Mouse (Mus musculus) right cerebral cortex, postnatal 10 days (tissue): ENCODE results near the gene Fus.
"Not testable (repeated sequence)": the region's sequence is repeated elsewhere in the genome, so short reads cannot be mapped to it uniquely, and the experiment has no call there.

Source experiments
- DNase-seq, 2 experiments: peaks; one replicate each; pipeline ENCODE4 v3.0.0; 2021; ENCODE audit warnings: low spot score in 2 of 2

Gene Fus

GRCm38 (mm10) chr7:127967004-127967921, at the start of gene Fus:
TSS of gene Fus (plus strand) at chr7:127967457.
- DNase-seq = peak; percentile 95

DNA sequence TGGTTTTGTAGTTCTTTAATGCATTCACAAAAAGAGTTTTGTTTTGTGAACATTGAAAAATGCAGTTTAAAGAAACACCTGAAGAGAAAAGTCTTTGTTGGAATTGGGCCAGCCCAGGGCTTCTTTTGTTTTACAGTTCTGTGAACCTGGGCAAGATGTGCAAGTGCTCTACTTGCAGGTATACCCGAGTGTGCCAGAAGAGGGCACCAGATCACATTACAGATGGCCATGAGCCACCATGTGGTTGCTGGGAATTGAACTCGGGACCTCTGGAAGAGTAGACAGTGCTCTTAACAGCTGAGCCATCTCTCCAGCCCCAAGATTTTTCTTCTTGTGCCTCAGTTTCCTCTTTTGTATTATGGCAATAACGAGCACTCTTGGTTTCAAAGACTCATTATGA, 49.1 kb upstream of the Fus start:
- peak in 1 of 2 experiments; percentile 49 for DNase-seq

DNA sequence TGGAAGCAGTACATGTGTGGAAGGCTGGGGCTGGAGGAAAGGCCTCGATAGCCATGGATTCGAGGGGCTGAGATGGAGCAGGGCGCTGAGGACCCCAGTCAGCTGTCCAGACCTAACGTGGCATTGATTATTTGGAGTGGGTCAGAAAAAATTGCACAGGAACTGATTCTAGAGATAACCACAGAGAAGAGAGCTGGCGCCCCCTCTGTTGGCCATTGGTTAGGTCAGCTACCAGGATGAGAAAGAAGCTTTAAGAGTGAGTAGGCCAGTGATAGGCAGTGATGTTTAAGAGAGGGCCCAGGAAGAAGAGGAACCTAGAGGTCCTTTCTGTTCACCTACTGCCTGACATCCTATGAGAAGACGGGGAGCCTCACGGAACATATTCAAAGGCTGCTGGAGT, 48.0 kb upstream of the Fus start:
- no peak for DNase-seq

DNA sequence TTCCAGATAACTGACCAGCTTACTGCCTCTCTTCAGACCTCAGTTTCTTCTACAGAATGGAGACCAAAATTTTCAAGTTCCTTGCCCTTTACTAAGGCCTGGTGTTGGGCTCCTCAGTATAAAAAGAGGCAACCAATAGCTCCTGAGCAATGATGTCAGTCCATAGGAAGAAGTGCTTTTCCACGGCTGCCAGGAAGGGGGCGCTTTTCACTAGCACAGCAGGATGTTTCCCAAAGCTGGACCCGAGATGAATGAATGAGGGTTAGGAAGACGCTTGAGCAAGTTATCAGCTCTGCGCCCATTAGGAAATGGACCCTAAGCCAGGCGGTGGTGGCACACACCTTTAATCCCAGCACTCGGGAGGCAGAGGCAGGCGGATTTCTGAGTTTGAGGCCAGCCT, 45.7 kb upstream of the Fus start:
- DNase-seq = no peak

- DNase-seq = no peak
Observed at GRCm38 (mm10) chr7:127922451-127923275, 44.6 kb upstream of the Fus start.

DNA sequence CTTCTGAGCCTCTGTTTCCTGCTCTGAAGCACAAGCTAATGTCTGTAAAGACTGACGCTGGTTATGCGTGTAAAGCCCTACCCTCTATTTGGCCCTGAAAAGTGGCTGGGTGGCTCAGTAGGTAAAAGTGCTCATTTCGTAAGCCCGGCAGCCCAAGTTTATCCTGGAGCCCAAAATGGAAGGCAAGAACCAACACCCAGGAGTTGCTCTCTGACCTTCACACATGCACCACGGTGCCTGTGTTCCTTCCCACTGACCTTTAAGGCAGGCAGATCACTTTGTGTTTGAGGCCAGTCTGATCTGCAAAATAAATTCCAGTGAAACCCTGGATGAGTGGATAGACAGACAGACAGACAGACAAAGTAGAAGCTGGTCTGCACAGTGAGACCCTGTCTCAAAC, 43.5 kb upstream of the Fus start:
- no peak for DNase-seq

- no peak for DNase-seq
Observed at GRCm38 (mm10) chr7:127925252-127925651, 42.0 kb upstream of the Fus start.

GRCm38 (mm10) chr7:127926066-127926465, 41.2 kb upstream of the Fus start:
- no peak for DNase-seq

DNA sequence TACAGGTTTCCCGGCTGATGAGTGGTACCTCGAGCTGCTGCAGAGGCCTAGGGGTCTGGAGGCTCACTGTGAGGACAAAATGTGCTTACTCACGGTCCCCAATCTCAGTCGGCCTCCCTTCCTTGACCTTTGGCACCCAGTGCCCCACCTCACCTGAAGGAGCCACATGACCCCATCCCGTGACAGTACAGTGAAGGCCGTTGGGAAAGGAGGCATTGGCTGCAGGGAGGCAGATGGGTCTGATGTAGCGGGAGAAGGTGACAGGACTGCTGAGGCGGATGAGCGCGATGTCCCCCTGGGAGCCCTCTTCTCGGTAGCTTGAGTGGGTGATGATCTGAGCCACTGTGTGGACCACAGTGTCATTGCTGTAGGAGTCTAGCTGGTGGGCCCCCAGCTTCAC, 40.4 kb upstream of the Fus start:
- no peak for DNase-seq

DNA sequence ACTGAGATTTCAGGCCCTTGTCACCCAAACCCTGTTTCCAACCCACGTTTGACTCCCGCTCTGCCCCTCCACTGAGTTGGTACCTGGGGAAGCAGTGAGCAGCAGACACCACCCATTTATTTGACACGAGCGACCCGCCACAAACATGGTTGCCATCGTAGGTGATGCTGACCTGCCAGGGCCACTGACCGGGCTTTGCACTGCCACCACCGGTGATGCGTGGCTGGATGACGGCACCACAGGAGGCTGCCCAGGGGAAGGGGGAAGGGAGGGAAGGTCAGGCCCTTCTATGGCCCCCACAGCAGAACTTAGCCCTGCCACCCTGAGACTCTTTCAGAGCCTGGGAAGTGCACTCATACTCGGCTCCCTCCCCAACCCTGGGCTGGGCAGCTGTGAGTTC, 39.5 kb upstream of the Fus start:
- DNase-seq = no peak

GRCm38 (mm10) chr7:127928596-127928995, 38.7 kb upstream of the Fus start:
- DNase-seq = no peak

DNA sequence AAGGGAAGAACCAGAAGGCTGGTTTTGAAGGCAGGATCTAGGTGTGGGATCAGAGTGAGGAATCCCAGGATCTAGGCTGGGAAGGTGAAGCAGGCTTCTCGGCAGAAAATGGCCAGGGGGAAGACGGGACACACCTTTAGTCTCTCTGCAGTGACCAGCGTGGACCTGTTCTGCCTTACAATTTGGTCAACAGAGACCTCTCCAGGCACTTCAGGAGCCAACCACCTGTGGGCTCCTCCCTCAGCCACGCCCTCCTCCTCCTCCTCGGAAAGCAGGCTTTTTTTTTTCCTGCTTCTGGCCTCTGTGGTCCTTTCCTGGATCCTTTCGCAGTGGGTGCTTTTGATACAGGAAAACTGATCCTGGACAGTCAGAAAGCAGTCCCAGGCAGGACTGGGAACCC, 37.3 kb upstream of the Fus start, which contains the start of gene Prss8:
Prss8 (minus strand) TSS at position 182 of the 400 bp plus-strand sequence.
- DNase-seq = no peak

- no peak for DNase-seq
Observed at GRCm38 (mm10) chr7:127930636-127931035, 36.6 kb upstream of the Fus start.

GRCm38 (mm10) chr7:127931351-127932135, 35.7 kb upstream of the Fus start:
- no peak for DNase-seq

DNA sequence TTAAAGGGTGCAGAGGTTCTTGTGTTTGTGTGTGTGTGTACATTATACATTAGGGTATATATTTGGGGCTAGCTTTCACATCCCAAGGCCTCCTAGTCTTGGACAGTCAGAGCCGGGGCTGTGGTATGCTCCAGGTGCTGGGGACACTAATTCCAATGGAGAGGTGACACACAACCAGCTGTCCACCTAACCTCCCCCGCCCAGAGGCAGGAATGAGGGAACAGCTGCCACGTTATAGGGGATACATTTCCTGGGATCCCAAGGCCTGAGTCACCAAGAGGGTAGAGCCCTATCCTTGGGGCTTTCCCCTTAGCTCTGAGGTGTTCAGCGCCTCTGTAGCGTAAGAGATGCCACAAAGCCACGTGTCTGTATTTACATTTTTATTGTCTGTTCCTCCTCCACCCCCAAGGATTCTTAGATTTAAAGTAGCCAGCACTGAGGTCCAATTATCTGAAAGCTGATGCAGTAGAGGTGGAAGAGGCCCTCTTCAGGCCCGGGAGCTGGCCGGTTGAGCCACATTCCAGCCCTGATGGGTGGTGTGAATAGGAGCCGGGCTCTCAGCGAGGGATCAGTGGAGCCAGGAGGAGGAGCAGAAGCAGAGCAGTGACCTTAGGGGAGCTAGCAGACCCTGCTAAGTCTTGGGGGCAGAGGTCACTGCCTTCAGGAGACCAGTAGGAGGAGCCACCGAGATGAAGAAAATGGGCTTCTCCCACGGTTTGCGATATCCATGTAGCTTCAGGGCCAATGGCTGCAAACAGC, 34.8 kb upstream of the Fus start:
- DNase-seq = no peak

- DNase-seq = no peak
Observed at GRCm38 (mm10) chr7:127934075-127934474, 33.2 kb upstream of the Fus start.

- DNase-seq = peak; percentile 96 to 97
Observed at GRCm38 (mm10) chr7:127935028-127935722, 32.1 kb upstream of the Fus start.

DNA sequence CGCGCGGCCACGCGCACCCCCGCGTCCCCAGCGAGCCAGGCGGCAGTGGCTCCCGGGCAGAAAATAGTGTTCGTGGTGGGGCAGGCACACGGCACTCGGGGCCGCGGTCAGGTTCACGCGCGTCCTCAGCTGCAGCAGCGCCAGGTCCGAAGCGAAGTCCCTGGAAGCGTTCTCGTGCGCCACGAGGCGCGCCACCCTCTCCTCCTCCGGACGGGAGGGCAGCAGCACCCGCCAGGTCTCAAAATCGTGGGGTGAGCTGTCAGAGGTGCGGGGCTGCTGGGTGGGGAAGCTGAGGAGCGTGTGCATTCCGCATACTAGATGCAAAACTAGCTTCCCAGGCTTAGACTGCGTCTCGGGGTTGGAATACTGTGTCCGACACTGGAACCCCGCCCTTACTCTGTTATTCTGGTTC, 31.5 kb upstream of the Fus start:
- no peak for DNase-seq

DNA sequence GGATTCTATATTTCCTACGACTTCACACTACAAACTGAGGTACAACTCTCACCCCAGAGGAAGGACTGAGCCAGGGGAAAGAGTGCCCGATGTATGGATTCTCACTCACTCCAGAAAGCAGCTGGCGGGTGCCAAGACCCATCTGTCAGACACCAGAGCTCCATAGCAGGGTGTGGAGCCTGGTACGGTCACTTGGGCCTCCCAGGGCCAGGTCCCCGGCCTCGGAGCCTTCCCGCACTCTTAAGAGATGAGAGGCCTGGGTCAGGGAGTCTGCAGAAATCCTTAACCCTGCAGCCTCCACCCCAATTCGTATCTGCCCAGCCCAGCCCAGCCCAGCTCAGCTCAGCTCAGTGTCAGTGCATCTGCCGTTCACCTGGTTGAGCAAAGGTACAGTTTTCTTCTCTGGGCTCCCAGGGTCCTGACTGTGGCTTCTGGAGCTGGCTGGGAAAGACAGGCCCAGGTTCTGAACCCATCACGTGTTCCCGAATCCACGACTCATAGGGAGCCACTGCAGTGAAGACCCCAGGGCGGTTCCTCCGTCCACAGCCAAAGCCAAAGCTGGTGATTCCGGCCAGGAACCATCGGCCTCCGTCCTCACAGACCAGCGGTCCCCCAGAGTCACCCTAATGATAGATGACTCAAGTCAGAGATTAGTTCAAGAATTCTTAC, 30.9 kb upstream of the Fus start:
- no peak for DNase-seq

GRCm38 (mm10) chr7:127942097-127942496, 25.2 kb upstream of the Fus start:
- not testable (repeated sequence) for DNase-seq
